Mouse (Mus musculus): Measurements from ENCODE around the gene Ptprg. TPM values are rescaled to one million over a fixed set of nuclear protein-coding genes. Genes with fewer than 3 reads are reported as not detected.

The Ptprg gene
- polyA plus RNA-seq, 1 experiment from 2014 or later = 47.5 TPM

GRCm38 (mm10) chr14:11886417-11886816 lies 333.1 kb downstream of the Ptprg start:
- Histone ChIP-seq H3K4me3 (no peak overlapping the region), H3K4me2 (no peak overlapping the region), H3K27ac (no peak overlapping the region), H3K4me1 (replicated peaks) (peaks cover 21% of the 10 kb centered on the region), H3K36me3 (peaks cover 3% of the 10 kb centered on the region; the same call in 1 of the 2 replicates), H3K27me3 (no peaks in the 10 kb centered on the region), H3K9me3 (no peaks in the 10 kb centered on the region), H3K9ac (no peak overlapping the region)
- ATAC-seq (ENCODE audit: low FRiP score) = no peak
- 84% methylated on average over 3 of the region's 3 CpGs for WGBS

GRCm38 (mm10) chr14:11890890-11891289 lies 337.6 kb downstream of the Ptprg start:
- Histone ChIP-seq H3K9me3 (no peaks in the 10 kb centered on the region), H3K4me3 (no peak overlapping the region), H3K4me2 (no peak overlapping the region), H3K36me3 (no peaks in the 10 kb centered on the region), H3K27ac (no peak overlapping the region), H3K9ac (no peak overlapping the region), H3K27me3 (no peaks in the 10 kb centered on the region), H3K4me1 (replicated peaks) (peaks cover 13% of the 10 kb centered on the region)
- ATAC-seq (ENCODE audit: low FRiP score) = no peak
- 75% methylated on average over 3 of the region's 3 CpGs for WGBS

- no peak for ATAC-seq (ENCODE audit: low FRiP score)
- H3K36me3 ChIP-seq = no peaks in the 10 kb centered on the region
- H3K27me3 ChIP-seq = no peaks in the 10 kb centered on the region
- no peak overlapping the region for H3K4me2 ChIP-seq
- peaks cover 13% of the 10 kb centered on the region for H3K4me1 ChIP-seq (replicated peaks)
- no peak overlapping the region for H3K9ac ChIP-seq
- H3K9me3 ChIP-seq = no peaks in the 10 kb centered on the region
- H3K4me3 ChIP-seq = no peak overlapping the region
- H3K27ac ChIP-seq = no peak overlapping the region
- WGBS = 42% methylated on average over 9 of the region's 9 CpGs
Measured at GRCm38 (mm10) chr14:11892621-11893020, 339.3 kb downstream of the Ptprg start.

- Histone ChIP-seq H3K4me1 (replicated peaks) (peaks cover 13% of the 10 kb centered on the region), H3K27ac (no peak overlapping the region), H3K9me3 (no peaks in the 10 kb centered on the region), H3K9ac (no peak overlapping the region), H3K4me2 (no peak overlapping the region), H3K27me3 (no peaks in the 10 kb centered on the region), H3K4me3 (no peak overlapping the region), H3K36me3 (no peaks in the 10 kb centered on the region)
- ATAC-seq (ENCODE audit: low FRiP score) = no peak
- WGBS = 79% methylated on average over 13 of the region's 13 CpGs
Measured at GRCm38 (mm10) chr14:11895486-11895885, 342.2 kb downstream of the Ptprg start.

- H3K27ac ChIP-seq = no peak overlapping the region
- 54% methylated on average over 2 of the region's 2 CpGs for WGBS
- H3K9me3 ChIP-seq = no peaks in the 10 kb centered on the region
- no peak overlapping the region for H3K4me3 ChIP-seq
- H3K4me1 ChIP-seq (replicated peaks) = peaks cover 8% of the 10 kb centered on the region
- ATAC-seq (ENCODE audit: low FRiP score) = no peak
- H3K4me2 ChIP-seq = no peak overlapping the region
- no peak overlapping the region for H3K9ac ChIP-seq
- no peaks in the 10 kb centered on the region for H3K27me3 ChIP-seq
- H3K36me3 ChIP-seq = no peaks in the 10 kb centered on the region
Measured at GRCm38 (mm10) chr14:11902794-11903193, 349.5 kb downstream of the Ptprg start.

GRCm38 (mm10) chr14:11906130-11906675 lies 352.9 kb downstream of the Ptprg start:
- peaks cover 8% of the 10 kb centered on the region for H3K4me1 ChIP-seq (replicated peaks)
- WGBS = 66% methylated on average over 5 of the region's 5 CpGs
- ATAC-seq (ENCODE audit: low FRiP score) = no peak
- no peaks in the 10 kb centered on the region for H3K9me3 ChIP-seq
- no peak overlapping the region for H3K4me2 ChIP-seq
- H3K27me3 ChIP-seq = no peaks in the 10 kb centered on the region
- no peak overlapping the region for H3K4me3 ChIP-seq
- no peak overlapping the region for H3K9ac ChIP-seq
- H3K36me3 ChIP-seq = no peaks in the 10 kb centered on the region
- H3K27ac ChIP-seq = no peak overlapping the region

GRCm38 (mm10) chr14:11912253-11912652 lies 358.9 kb downstream of the Ptprg start:
- Histone ChIP-seq H3K4me2 (no peak overlapping the region), H3K27ac (no peak overlapping the region), H3K36me3 (no peaks in the 10 kb centered on the region), H3K9ac (no peak overlapping the region), H3K9me3 (no peaks in the 10 kb centered on the region), H3K4me1 (replicated peaks) (0 out of 2 replicates have a peak, but pooled peaks cover 4% of the 10 kb centered on the region), H3K4me3 (no peak overlapping the region), H3K27me3 (no peaks in the 10 kb centered on the region)
- WGBS = 74% methylated on average over 1 of the region's 1 CpGs
- ATAC-seq (ENCODE audit: low FRiP score) = no peak

GRCm38 (mm10) chr14:11917225-11917624 lies 363.9 kb downstream of the Ptprg start:
- H3K9ac ChIP-seq = no peak overlapping the region

GRCm38 (mm10) chr14:11928545-11928944 lies 375.2 kb downstream of the Ptprg start:
- no peak overlapping the region for H3K9ac ChIP-seq
- H3K9me3 ChIP-seq = no peaks in the 10 kb centered on the region
- ATAC-seq (ENCODE audit: low FRiP score) = no peak
- WGBS = 88% methylated on average over 2 of the region's 2 CpGs
- no peaks in the 10 kb centered on the region for H3K27me3 ChIP-seq
- H3K4me1 ChIP-seq (replicated peaks) = peaks cover 5% of the 10 kb centered on the region
- H3K4me3 ChIP-seq = no peak overlapping the region
- H3K36me3 ChIP-seq = no peaks in the 10 kb centered on the region
- H3K4me2 ChIP-seq = no peak overlapping the region
- H3K27ac ChIP-seq = no peak overlapping the region

More at GRCm38 (mm10) chr14:11917225-11917624, 363.9 kb downstream of the Ptprg start:
- Histone ChIP-seq H3K9me3 (no peaks in the 10 kb centered on the region), H3K4me3 (no peak overlapping the region), H3K36me3 (no peaks in the 10 kb centered on the region), H3K4me1 (replicated peaks) (0 out of 2 replicates have a peak, but pooled peaks cover 4% of the 10 kb centered on the region), H3K27ac (no peak overlapping the region), H3K4me2 (no peak overlapping the region), H3K27me3 (no peaks in the 10 kb centered on the region)
- ATAC-seq (ENCODE audit: low FRiP score) = no peak
- 78% methylated on average over 5 of the region's 5 CpGs for WGBS

GRCm38 (mm10) chr14:11932517-11932916 lies 379.2 kb downstream of the Ptprg start:
- Histone ChIP-seq H3K9ac (no peak overlapping the region), H3K4me1 (replicated peaks) (peaks cover 5% of the 10 kb centered on the region), H3K9me3 (no peaks in the 10 kb centered on the region), H3K27me3 (no peaks in the 10 kb centered on the region), H3K27ac (no peak overlapping the region), H3K36me3 (no peaks in the 10 kb centered on the region), H3K4me3 (no peak overlapping the region), H3K4me2 (no peak overlapping the region)
- ATAC-seq (ENCODE audit: low FRiP score) = no peak
- WGBS = 56% methylated on average over 3 of the region's 3 CpGs

GRCm38 (mm10) chr14:11934556-11934955 lies 381.2 kb downstream of the Ptprg start:
- no peak overlapping the region for H3K27ac ChIP-seq
- no peak overlapping the region for H3K4me3 ChIP-seq
- WGBS = 75% methylated on average over 2 of the region's 2 CpGs
- H3K36me3 ChIP-seq = no peaks in the 10 kb centered on the region
- no peak overlapping the region for H3K9ac ChIP-seq
- no peak overlapping the region for H3K4me2 ChIP-seq
- H3K4me1 ChIP-seq (replicated peaks) = peaks cover 5% of the 10 kb centered on the region
- ATAC-seq (ENCODE audit: low FRiP score) = no peak
- H3K27me3 ChIP-seq = no peaks in the 10 kb centered on the region
- no peaks in the 10 kb centered on the region for H3K9me3 ChIP-seq

- H3K9ac ChIP-seq = no peak overlapping the region
- H3K4me2 ChIP-seq = no peak overlapping the region
- peaks cover 5% of the 10 kb centered on the region for H3K4me1 ChIP-seq (replicated peaks)
- no peak overlapping the region for H3K27ac ChIP-seq
- H3K9me3 ChIP-seq = no peaks in the 10 kb centered on the region
- H3K4me3 ChIP-seq = no peak overlapping the region
- ATAC-seq (ENCODE audit: low FRiP score) = no peak
- no peaks in the 10 kb centered on the region for H3K27me3 ChIP-seq
- 32% methylated on average over 1 of the region's 1 CpGs for WGBS
- H3K36me3 ChIP-seq = no peaks in the 10 kb centered on the region
Measured at GRCm38 (mm10) chr14:11935281-11935680, 381.9 kb downstream of the Ptprg start.

- Histone ChIP-seq H3K4me3 (no peak overlapping the region), H3K36me3 (no peaks in the 10 kb centered on the region), H3K4me1 (replicated peaks) (peaks cover 5% of the 10 kb centered on the region), H3K9ac (no peak overlapping the region), H3K4me2 (no peak overlapping the region), H3K27ac (no peak overlapping the region), H3K27me3 (no peaks in the 10 kb centered on the region), H3K9me3 (no peaks in the 10 kb centered on the region)
- 77% methylated on average over 7 of the region's 7 CpGs for WGBS
- no peak for ATAC-seq (ENCODE audit: low FRiP score)
Measured at GRCm38 (mm10) chr14:11935698-11936097, 382.4 kb downstream of the Ptprg start.
